Mouse (Mus musculus) testis, adult 2 months (tissue): ENCODE data around the gene S100z. TPM values are rescaled to one million over a fixed set of nuclear protein-coding genes. Genes with fewer than 3 reads are reported as not detected.
A peak's percentile ranks its signal among the peaks of the same experiment; 100 is the strongest.

Source experiments
- H3K27ac ChIP-seq: fragments of 200-500 bp; 2 replicates; pipeline ENCODE4 v1.5.1; 2012; ENCODE audit warnings: low read depth, low read length; ENCODE audit not compliant: control insufficient read depth, insufficient read depth
- H3K27me3 ChIP-seq: fragments of 200-500 bp; 2 replicates; pipeline ENCODE4 v1.6.1; 2012; ENCODE audit warnings: mild to moderate bottlenecking, low read length, moderate library complexity; ENCODE audit not compliant: control insufficient read depth, insufficient read depth
- H3K36me3 ChIP-seq: fragments of 200-500 bp; 2 replicates; pipeline ENCODE4 v1.6.1; 2012; ENCODE audit warnings: mild to moderate bottlenecking, low read length; ENCODE audit not compliant: control insufficient read depth, insufficient read depth
- H3K4me1 ChIP-seq: fragments of 200-500 bp; 2 replicates; pipeline ENCODE4 v1.6.1; 2012; ENCODE audit warnings: low read length; ENCODE audit not compliant: control insufficient read depth, insufficient read depth
- H3K4me3 ChIP-seq: fragments of 200-500 bp; 2 replicates; pipeline ENCODE4 v1.5.1; 2012; ENCODE audit warnings: low read depth, mild to moderate bottlenecking, low read length, moderate library complexity, mixed read lengths; ENCODE audit not compliant: control insufficient read depth
- CTCF ChIP-seq: fragments of 200-500 bp; IDR thresholded peaks from 2 replicates; pipeline ENCODE4 v1.5.1; 2012; ENCODE audit warnings: low read depth, mild to moderate bottlenecking, inconsistent platforms, low read length, moderate library complexity; ENCODE audit not compliant: control insufficient read depth, insufficient read depth, insufficient replicate concordance
- POLR2A ChIP-seq: fragments of 200-500 bp; IDR thresholded peaks from 2 replicates; pipeline ENCODE4 v1.6.1; 2012; ENCODE audit warnings: low read depth, mild to moderate bottlenecking, inconsistent platforms, low read length, moderate library complexity; ENCODE audit not compliant: control insufficient read depth
- polyA plus RNA-seq: library from polyadenylated mRNA; depleted of rRNA; stranded (reverse); fragments of >200 nt; gene quantifications from 2 replicates; pipeline ENCODE4 v1.2.3, GENCODE M21; 2012

Gene S100z
- polyA plus RNA-seq, 1 experiment = 0.85 TPM

- Histone ChIP-seq H3K4me1 (peaks cover 2% of the 10 kb centered on the region; the same call in 1 of the 2 replicates), H3K36me3 (no peaks in the 10 kb centered on the region), H3K27ac (no peak overlapping the region), H3K4me3 (no peak overlapping the region), H3K27me3 (no peaks in the 10 kb centered on the region)
- TF ChIP-seq POLR2A (no peak), CTCF (peak; percentile 61; the same call in 1 of the 2 replicates)
These were observed 2.9 kb upstream of the S100z start for GRCm38 (mm10) chr13:95481428-95481827.

GRCm38 (mm10) chr13:95477173-95477572, 1.3 kb downstream of the S100z start:
- no peak overlapping the region for H3K27ac ChIP-seq
- H3K4me1 ChIP-seq = peaks cover 2% of the 10 kb centered on the region; the same call in 1 of the 2 replicates
- H3K4me3 ChIP-seq = no peak overlapping the region
- H3K27me3 ChIP-seq = no peaks in the 10 kb centered on the region
- TF ChIP-seq CTCF = no peak
- TF ChIP-seq POLR2A = no peak
- H3K36me3 ChIP-seq = no peaks in the 10 kb centered on the region

GRCm38 (mm10) chr13:95475124-95475523, 3.4 kb downstream of the S100z start:
- no peak overlapping the region for H3K27ac ChIP-seq
- no peak overlapping the region for H3K4me3 ChIP-seq
- H3K27me3 ChIP-seq = no peaks in the 10 kb centered on the region
- H3K4me1 ChIP-seq = peaks cover 2% of the 10 kb centered on the region; the same call in 1 of the 2 replicates
- no peaks in the 10 kb centered on the region for H3K36me3 ChIP-seq
- no peak for TF ChIP-seq CTCF

GRCm38 (mm10) chr13:95474294-95474693, 4.2 kb downstream of the S100z start:
- TF ChIP-seq CTCF (no peak), POLR2A (no peak)
- H3K4me3 ChIP-seq = no peak overlapping the region
- H3K36me3 ChIP-seq = no peaks in the 10 kb centered on the region
- peaks cover 2% of the 10 kb centered on the region; the same call in 1 of the 2 replicates for H3K4me1 ChIP-seq
- no peaks in the 10 kb centered on the region for H3K27me3 ChIP-seq
- no peak overlapping the region for H3K27ac ChIP-seq

GRCm38 (mm10) chr13:95470970-95471369, 7.6 kb downstream of the S100z start:
- H3K4me1 ChIP-seq = peaks cover 9% of the 10 kb centered on the region
- no peaks in the 10 kb centered on the region for H3K27me3 ChIP-seq
- TF ChIP-seq POLR2A (no peak), CTCF (no peak)
- no peaks in the 10 kb centered on the region for H3K36me3 ChIP-seq
- H3K4me3 ChIP-seq = no peak overlapping the region
- H3K27ac ChIP-seq = no peak overlapping the region

- Histone ChIP-seq H3K27ac (no peak overlapping the region), H3K27me3 (no peaks in the 10 kb centered on the region), H3K4me3 (no peak overlapping the region), H3K36me3 (no peaks in the 10 kb centered on the region), H3K4me1 (no peaks in the 10 kb centered on the region)
- TF ChIP-seq CTCF (no peak), POLR2A (no peak)
These were observed 27.0 kb downstream of the S100z start for GRCm38 (mm10) chr13:95451529-95451928.

- no peak for TF ChIP-seq POLR2A
- no peak for TF ChIP-seq CTCF
- Histone ChIP-seq H3K27me3 (no peaks in the 10 kb centered on the region), H3K4me1 (no peaks in the 10 kb centered on the region), H3K4me3 (no peak overlapping the region), H3K27ac (no peak overlapping the region), H3K36me3 (no peaks in the 10 kb centered on the region)
These were observed 27.8 kb downstream of the S100z start for GRCm38 (mm10) chr13:95450636-95451210.
